Mouse (Mus musculus) bone marrow, adult 2 months (tissue): ENCODE measurements at regions not wholly inside any gene's neighbourhood (a gene's known extent, or its start where the extent isn't known, plus 50 kb on each side); places are given as distances from the start of the nearest gene placed in this dataset.

ENCODE experiments used
- CTCF ChIP-seq: fragments of 200-500 bp; IDR thresholded peaks from 2 replicates; pipeline ENCODE4 v1.5.1; 2011; ENCODE audit warnings: low read length, control low read depth; ENCODE audit not compliant: control insufficient read depth, insufficient read depth
- POLR2A ChIP-seq: fragments of 200-500 bp; IDR thresholded peaks from 2 replicates; pipeline ENCODE4 v1.6.1; 2011; ENCODE audit warnings: low read depth, mild to moderate bottlenecking, control low read depth, low read length, borderline replicate concordance; ENCODE audit not compliant: control insufficient read depth

DNA sequence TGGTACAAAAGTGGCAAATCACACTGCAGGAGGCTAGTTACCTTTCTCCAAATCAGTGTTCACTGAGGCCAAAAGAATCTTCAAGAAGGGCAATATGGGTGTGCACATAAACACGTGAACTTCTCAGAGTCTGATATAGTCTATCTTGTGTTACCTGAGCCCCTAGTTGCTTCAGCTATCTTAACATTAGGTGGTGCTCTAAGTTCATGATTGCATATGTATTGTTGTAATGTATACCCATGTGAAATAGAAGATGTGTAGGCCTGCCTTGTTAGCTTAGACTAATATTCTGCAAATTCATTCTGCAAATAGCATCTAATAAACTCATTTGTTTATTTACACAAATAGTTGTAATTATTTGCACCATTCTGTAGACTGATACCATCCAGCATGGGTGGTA, 764.6 kb downstream of the Basp1 start:
- no peak for TF ChIP-seq CTCF
- TF ChIP-seq POLR2A = no peak
